Mouse (Mus musculus) cortical plate, adult 2 months (tissue): ENCODE results near the gene Oxnad1. TPM values are rescaled to one million over a fixed set of nuclear protein-coding genes. Genes with fewer than 3 reads are reported as not detected.
"Not testable (repeated sequence)": the region's sequence is repeated elsewhere in the genome, so short reads cannot be mapped to it uniquely, and the experiment has no call there.

Experiments used
- H3K27ac ChIP-seq: fragments of 200-500 bp; 2 replicates; pipeline ENCODE4 v1.5.1; 2012; ENCODE audit warnings: low read length, control low read depth, inconsistent platforms; ENCODE audit not compliant: insufficient read depth
- H3K4me1 ChIP-seq: fragments of 200-500 bp; 2 replicates; pipeline ENCODE4 v1.6.1; 2011; ENCODE audit warnings: low read length; ENCODE audit not compliant: control insufficient read depth, insufficient read depth
- H3K4me3 ChIP-seq: fragments of 200-500 bp; 2 replicates; pipeline ENCODE4 v1.5.1; 2011; ENCODE audit warnings: mild to moderate bottlenecking, low read length, control low read depth; ENCODE audit not compliant: insufficient read depth
- CTCF ChIP-seq: fragments of 200-500 bp; IDR thresholded peaks from 2 replicates; pipeline ENCODE4 v1.5.1; 2011; ENCODE audit warnings: mild to moderate bottlenecking, control low read depth, low read length; ENCODE audit not compliant: insufficient read depth; ENCODE audit errors: extremely low read depth
- POLR2A ChIP-seq: fragments of 200-500 bp; IDR thresholded peaks from 2 replicates; pipeline ENCODE4 v1.6.1; 2011; ENCODE audit warnings: mild to moderate bottlenecking, low read length, control low read depth; ENCODE audit not compliant: insufficient read depth; ENCODE audit errors: extremely low read depth
- polyA plus RNA-seq: library from polyadenylated mRNA; depleted of rRNA; stranded (reverse); fragments of >200 nt; gene quantifications from 2 replicates; pipeline ENCODE4 v1.2.3, GENCODE M21; 2012

Gene Oxnad1
- polyA plus RNA-seq, 1 experiment: 20.5 TPM

GRCm38 (mm10) chr14:32105663-32106062 is 20.5 kb downstream of the Oxnad1 start:
- H3K4me1 ChIP-seq: no peaks in the 10 kb centered on the region
- no peak overlapping the region for H3K27ac ChIP-seq
- no peak overlapping the region for H3K4me3 ChIP-seq
- TF ChIP-seq CTCF: no peak
- TF ChIP-seq POLR2A: no peak

- Histone ChIP-seq H3K27ac (no peak overlapping the region), H3K4me1 (no peaks in the 10 kb centered on the region), H3K4me3 (no peak overlapping the region)
- TF ChIP-seq CTCF (no peak), POLR2A (no peak)
Observed at GRCm38 (mm10) chr14:32106911-32107310, 21.7 kb downstream of the Oxnad1 start.

GRCm38 (mm10) chr14:32112124-32112523 is 26.9 kb downstream of the Oxnad1 start:
- H3K4me3 ChIP-seq, H3K4me1 ChIP-seq, H3K27ac ChIP-seq: not testable (repeated sequence)

GRCm38 (mm10) chr14:32120940-32121919 is 36.1 kb downstream of the Oxnad1 start:
- no peak overlapping the region for H3K27ac ChIP-seq
- no peak overlapping the region for H3K4me3 ChIP-seq
- TF ChIP-seq CTCF: no peak
- no peak for TF ChIP-seq POLR2A
- H3K4me1 ChIP-seq: no peaks in the 10 kb centered on the region

GRCm38 (mm10) chr14:32121920-32122315 is 36.7 kb downstream of the Oxnad1 start:
- no peaks in the 10 kb centered on the region for H3K4me1 ChIP-seq
- no peak overlapping the region for H3K4me3 ChIP-seq
- H3K27ac ChIP-seq: no peak overlapping the region
- peak; percentile 24; the same call in 1 of the 2 replicates for TF ChIP-seq CTCF
- no peak for TF ChIP-seq POLR2A

GRCm38 (mm10) chr14:32124261-32124660 is 39.1 kb downstream of the Oxnad1 start:
- Histone ChIP-seq H3K4me1 (no peaks in the 10 kb centered on the region), H3K4me3 (no peak overlapping the region), H3K27ac (no peak overlapping the region; the same call in 1 of the 2 replicates)
- TF ChIP-seq CTCF: no peak
- TF ChIP-seq POLR2A: no peak

GRCm38 (mm10) chr14:32125256-32125655 is 40.1 kb downstream of the Oxnad1 start:
- not testable (repeated sequence) for H3K4me3 ChIP-seq, H3K27ac ChIP-seq

GRCm38 (mm10) chr14:32128409-32128808 is 43.2 kb downstream of the Oxnad1 start:
- H3K4me1 ChIP-seq: no peaks in the 10 kb centered on the region
- TF ChIP-seq CTCF: no peak
- no peak overlapping the region for H3K4me3 ChIP-seq
- H3K27ac ChIP-seq: no peak overlapping the region

More at GRCm38 (mm10) chr14:32125256-32125655, 40.1 kb downstream of the Oxnad1 start:
- not testable (repeated sequence) for H3K4me1 ChIP-seq

GRCm38 (mm10) chr14:32131836-32132235 is 46.7 kb downstream of the Oxnad1 start:
- TF ChIP-seq POLR2A (no peak), CTCF (no peak)
- no peaks in the 10 kb centered on the region for H3K4me1 ChIP-seq
- no peak overlapping the region for H3K4me3 ChIP-seq
- H3K27ac ChIP-seq: no peak overlapping the region

GRCm38 (mm10) chr14:32134293-32134692 is 49.1 kb downstream of the Oxnad1 start:
- no peak for TF ChIP-seq CTCF
- TF ChIP-seq POLR2A: no peak
- Histone ChIP-seq H3K4me1 (no peaks in the 10 kb centered on the region), H3K4me3 (no peak overlapping the region), H3K27ac (no peak overlapping the region)

GRCm38 (mm10) chr14:32136467-32136866 is 51.3 kb downstream of the Oxnad1 start:
- not testable (repeated sequence) for H3K27ac ChIP-seq, H3K4me1 ChIP-seq, H3K4me3 ChIP-seq
